Mouse (Mus musculus) heart, embryonic 14.5 days (tissue): ENCODE results near the gene Tmem184a. TPM values are rescaled to one million over a fixed set of nuclear protein-coding genes. Genes with fewer than 3 reads are reported as not detected.

Experiments
- ATAC-seq: fragments of 200-750 bp; cut with Nextera tagmentation; 2 replicates; pipeline ENCODE4 v1.8.0; 2017; ENCODE audit warnings: low read depth, moderate TSS enrichment; ENCODE audit not compliant: insufficient number of reproducible peaks, insufficient read depth, low FRiP score
- H3K27ac ChIP-seq, 2 experiments: fragments of 200-500 bp in 1 of 2; fragments of 300-500 bp in 1 of 2; sonication (generic) in 1 of 2; replicated peaks in 1 of 2; 2 replicates each; pipeline ENCODE4 v1.5.1; 2012 to 2014; ENCODE audit warnings: low read depth in 2 of 2, low read length in 2 of 2, control low read depth in 1 of 2, mild to moderate bottlenecking in 1 of 2, mixed read lengths in 1 of 2; ENCODE audit not compliant: control insufficient read depth in 1 of 2, insufficient read depth in 1 of 2
- H3K27me3 ChIP-seq: fragments of 300-500 bp; sonication (generic); 2 replicates; pipeline ENCODE4 v1.6.1; 2014; ENCODE audit warnings: mild to moderate bottlenecking, low read length, control low read depth; ENCODE audit not compliant: control insufficient read depth, insufficient read depth
- H3K36me3 ChIP-seq: fragments of 300-500 bp; sonication (generic); 2 replicates; pipeline ENCODE4 v1.6.1; 2014; ENCODE audit warnings: mild to moderate bottlenecking, control low read depth, low read length, mixed read lengths; ENCODE audit not compliant: control insufficient read depth, insufficient read depth
- H3K4me1 ChIP-seq, 2 experiments: fragments of 200-500 bp in 1 of 2; fragments of 300-500 bp in 1 of 2; sonication (generic) in 1 of 2; 2 replicates each; pipeline ENCODE4 v1.6.1; 2012 to 2014; ENCODE audit warnings: low read length in 2 of 2, control low read depth in 1 of 2, mixed read lengths in 1 of 2; ENCODE audit not compliant: control insufficient read depth in 2 of 2, insufficient read depth in 2 of 2
- H3K4me2 ChIP-seq: fragments of 300-500 bp; sonication (generic); 2 replicates; pipeline ENCODE4 v1.6.1; 2014; ENCODE audit warnings: mild to moderate bottlenecking, low read length
- H3K4me3 ChIP-seq, 2 experiments: fragments of 200-500 bp in 1 of 2; fragments of 300-500 bp in 1 of 2; sonication (generic) in 1 of 2; 2 replicates each; pipeline ENCODE4 v1.5.1; 2012 to 2014; ENCODE audit warnings: low read length in 2 of 2, mild to moderate bottlenecking in 2 of 2, control low read depth in 1 of 2, low read depth in 1 of 2, moderate library complexity in 1 of 2; ENCODE audit not compliant: control insufficient read depth in 1 of 2, insufficient read depth in 1 of 2
- H3K9ac ChIP-seq: fragments of 300-500 bp; sonication (generic); 2 replicates; pipeline ENCODE4 v1.6.1; 2014; ENCODE audit warnings: mild to moderate bottlenecking, low read length
- H3K9me3 ChIP-seq: fragments of 300-500 bp; sonication (generic); 2 replicates; pipeline ENCODE4 v1.6.1; 2016; ENCODE audit warnings: low read length, control low read depth; ENCODE audit not compliant: control insufficient read depth
- WGBS: fragments of 180-500 bp; shearing (Covaris S2); extraction: QIAGEN DNeasy Blood & Tissue Kit; methylation state at CpG from one replicate; pipeline ENCODE4 v1.1.7; 2014; 5-methylcytosine and 5-hydroxymethylcytosine counted together
- polyA plus RNA-seq: library from polyadenylated mRNA; unstranded; fragments of >200 nt; fragmentation: Nextera tagmentation; extraction: Ambion mirVana; gene quantifications from 2 replicates; pipeline ENCODE4 v1.2.1, GENCODE M21; 2014

Tmem184a gene
- polyA plus RNA-seq, 1 experiment from 2014 or later: 0.19 TPM

DNA sequence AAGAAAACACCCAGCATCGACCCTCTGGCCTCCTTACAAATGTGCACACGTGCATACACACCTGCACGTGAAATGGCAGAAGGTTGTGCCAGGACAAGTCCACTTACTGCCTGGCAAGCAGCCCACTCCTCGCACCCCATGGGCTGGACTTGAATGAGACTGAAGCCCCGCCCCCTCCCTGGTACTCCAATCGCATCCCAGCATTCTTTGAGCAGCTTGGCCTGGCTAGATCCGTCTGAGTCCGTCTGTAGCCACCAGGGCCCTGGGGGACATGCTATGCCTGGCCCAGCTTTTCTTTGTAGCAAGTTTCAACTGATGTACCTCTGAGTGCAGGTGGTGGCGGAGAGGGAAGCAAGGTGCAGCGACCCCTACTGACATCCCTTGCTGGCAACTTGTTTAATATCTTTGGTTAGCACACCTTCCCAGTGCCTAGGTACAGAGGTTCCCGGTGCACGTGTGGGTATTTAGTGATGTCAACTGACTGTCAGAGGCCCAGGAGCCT, 16.1 kb downstream of the Tmem184a start:
- Histone ChIP-seq H3K4me3 (no peak overlapping the region), H3K36me3 (peaks cover 40% of the 10 kb centered on the region), H3K27ac (peak overlapping the region; percentile 58 to 79; a peak in 3 of 4 replicates), H3K27me3 (no peaks in the 10 kb centered on the region), H3K4me1 (peaks cover 20 to 38% of the 10 kb centered on the region in 2 experiments), H3K4me2 (peak overlapping the region; percentile 41), H3K9me3 (no peaks in the 10 kb centered on the region), H3K9ac (peak overlapping the region; percentile 47)
- ATAC-seq: peak; percentile 49
- 5% methylated on average over 12 of the region's 12 CpGs for WGBS

GRCm38 (mm10) chr5:139803165-139803564, 16.6 kb downstream of the Tmem184a start:
- Histone ChIP-seq H3K36me3 (peaks cover 40% of the 10 kb centered on the region), H3K4me2 (no peak overlapping the region), H3K9me3 (no peaks in the 10 kb centered on the region), H3K27ac (no peak overlapping the region; a peak in 1 of 4 replicates), H3K4me3 (no peak overlapping the region), H3K4me1 (peaks cover 25 to 43% of the 10 kb centered on the region in 2 experiments), H3K27me3 (no peaks in the 10 kb centered on the region), H3K9ac (no peak overlapping the region)
- ATAC-seq: no peak
- WGBS: 74% methylated on average over 8 of the region's 8 CpGs

DNA sequence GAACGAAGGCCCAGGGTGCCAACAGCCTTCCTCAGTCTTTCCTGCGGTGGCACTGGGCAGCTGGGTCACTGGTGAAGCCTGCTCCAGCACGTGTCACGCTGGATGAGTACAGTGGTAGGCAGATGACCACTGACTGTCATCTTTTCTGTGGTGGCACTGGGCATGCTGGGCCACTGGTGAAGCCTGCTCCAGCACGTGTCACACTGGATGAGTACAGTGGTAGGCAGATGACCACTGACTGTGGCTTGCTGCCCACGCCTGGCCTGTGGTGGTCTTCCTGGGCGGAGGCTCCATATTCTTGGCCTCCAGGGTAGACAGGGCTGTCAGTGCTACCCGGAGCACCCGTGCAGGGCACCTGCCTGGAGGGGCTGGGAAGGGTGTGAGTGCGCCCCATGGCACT, 17.8 kb downstream of the Tmem184a start:
- Histone ChIP-seq H3K36me3 (peaks cover 40% of the 10 kb centered on the region), H3K27ac (no peak overlapping the region), H3K4me2 (no peak overlapping the region), H3K4me3 (no peak overlapping the region), H3K4me1 (peaks cover 37 to 56% of the 10 kb centered on the region in 2 experiments), H3K9ac (no peak overlapping the region), H3K9me3 (no peaks in the 10 kb centered on the region), H3K27me3 (no peaks in the 10 kb centered on the region)
- 95% methylated on average over 10 of the region's 10 CpGs for WGBS
- ATAC-seq: no peak

DNA sequence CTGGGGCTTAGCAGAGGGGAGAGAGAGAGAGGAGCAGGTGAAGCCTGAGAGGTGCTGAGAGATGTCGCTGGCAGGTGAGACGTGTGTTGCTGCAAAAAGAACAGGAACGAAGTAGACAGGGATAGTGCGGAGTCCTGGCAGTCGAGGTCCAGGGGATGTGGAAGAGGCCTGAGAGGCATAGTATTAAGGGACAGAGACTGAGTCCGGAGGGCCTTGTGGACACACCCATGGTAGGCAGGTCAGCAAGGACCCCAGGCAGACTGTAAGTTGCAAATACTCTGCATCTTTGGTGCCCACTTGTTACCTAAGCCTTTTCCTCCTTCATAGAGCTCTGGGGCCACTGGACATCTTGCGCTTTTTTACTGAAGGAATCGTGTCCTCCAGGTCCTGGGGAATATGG, 18.5 kb downstream of the Tmem184a start:
- Histone ChIP-seq H3K9me3 (no peaks in the 10 kb centered on the region), H3K36me3 (peaks cover 40% of the 10 kb centered on the region), H3K9ac (no peak overlapping the region), H3K4me2 (no peak overlapping the region), H3K27ac (no peak overlapping the region), H3K27me3 (no peaks in the 10 kb centered on the region), H3K4me1 (peaks cover 43 to 62% of the 10 kb centered on the region in 2 experiments), H3K4me3 (no peak overlapping the region)
- no peak for ATAC-seq
- WGBS: 81% methylated on average over 8 of the region's 8 CpGs

GRCm38 (mm10) chr5:139799801-139800590, 19.7 kb downstream of the Tmem184a start:
- Histone ChIP-seq H3K9me3 (no peaks in the 10 kb centered on the region), H3K4me1 (peaks cover 54 to 75% of the 10 kb centered on the region in 2 experiments), H3K27ac (0 out of 4 replicates have a peak overlapping the region, but pooled peaks of 1 of the 2 experiments have one; percentile 37), H3K4me2 (no peak overlapping the region), H3K4me3 (no peak overlapping the region), H3K36me3 (peaks cover 40% of the 10 kb centered on the region), H3K27me3 (no peaks in the 10 kb centered on the region), H3K9ac (no peak overlapping the region)
- ATAC-seq: no peak
- 89% methylated on average over 33 of the region's 33 CpGs for WGBS

GRCm38 (mm10) chr5:139799041-139799440, 20.7 kb downstream of the Tmem184a start:
- Histone ChIP-seq H3K9me3 (no peaks in the 10 kb centered on the region), H3K4me2 (peak overlapping the region; percentile 58; the same call in 1 of the 2 replicates), H3K4me1 (peaks cover 57 to 76% of the 10 kb centered on the region in 2 experiments), H3K4me3 (no peak overlapping the region), H3K27ac (peak overlapping the region in 1 of 2 experiments; percentile 94; a peak in 1 of 4 replicates), H3K36me3 (peaks cover 40% of the 10 kb centered on the region), H3K9ac (peak overlapping the region; percentile 38; the same call in 1 of the 2 replicates), H3K27me3 (no peaks in the 10 kb centered on the region)
- no peak for ATAC-seq
- 87% methylated on average over 9 of the region's 9 CpGs for WGBS

DNA sequence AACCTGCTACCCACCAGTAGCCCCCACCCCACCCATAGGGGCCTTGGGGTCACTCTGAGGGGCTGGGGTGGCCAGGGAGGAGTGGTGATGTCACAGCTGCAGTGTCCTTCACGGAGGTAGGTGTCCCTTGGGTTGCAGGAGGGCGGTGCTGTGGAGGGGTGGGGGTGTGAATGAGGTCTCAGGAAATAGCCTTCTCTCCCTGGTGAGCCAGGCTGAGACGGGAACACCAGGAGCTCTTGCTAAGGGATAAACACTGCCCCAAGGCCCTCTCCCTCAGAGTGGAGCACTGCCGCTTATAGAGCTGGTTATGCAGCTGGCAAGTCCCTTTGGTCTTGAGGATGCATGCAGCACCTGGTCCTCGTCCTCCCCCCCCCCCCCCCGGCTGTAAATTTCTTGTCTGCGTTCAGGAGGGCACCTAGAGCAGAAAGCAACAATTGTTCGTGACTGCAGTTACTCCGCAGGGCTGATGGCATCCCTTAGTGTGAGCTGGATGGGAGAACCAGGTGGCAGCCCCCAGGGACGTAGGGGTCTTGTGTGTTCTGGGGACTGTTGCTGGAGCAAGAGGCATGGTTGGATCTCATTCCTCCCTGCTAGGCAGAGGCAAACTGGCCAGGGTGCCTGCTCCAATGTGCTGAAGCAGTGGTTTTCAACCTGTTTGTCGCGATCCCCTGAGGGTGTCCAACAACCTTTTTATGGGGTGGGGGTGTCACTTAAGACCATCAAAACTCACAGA, 21.4 kb downstream of the Tmem184a start:
- WGBS: 42% methylated on average over 12 of the region's 12 CpGs
- no peaks in the 10 kb centered on the region for H3K9me3 ChIP-seq
- ATAC-seq: no peak
- H3K27ac ChIP-seq: peak overlapping the region; percentile 94
- no peaks in the 10 kb centered on the region for H3K27me3 ChIP-seq
- H3K4me2 ChIP-seq: peak overlapping the region; percentile 58
- peaks cover 56 to 76% of the 10 kb centered on the region in 2 experiments for H3K4me1 ChIP-seq
- H3K4me3 ChIP-seq: peak overlapping the region; percentile 20 to 23; a peak in 2 of 4 replicates
- H3K36me3 ChIP-seq: peaks cover 40% of the 10 kb centered on the region
- H3K9ac ChIP-seq: peak overlapping the region; percentile 65
